Mouse (Mus musculus): ENCODE results near the gene Cmya5.

DNA sequence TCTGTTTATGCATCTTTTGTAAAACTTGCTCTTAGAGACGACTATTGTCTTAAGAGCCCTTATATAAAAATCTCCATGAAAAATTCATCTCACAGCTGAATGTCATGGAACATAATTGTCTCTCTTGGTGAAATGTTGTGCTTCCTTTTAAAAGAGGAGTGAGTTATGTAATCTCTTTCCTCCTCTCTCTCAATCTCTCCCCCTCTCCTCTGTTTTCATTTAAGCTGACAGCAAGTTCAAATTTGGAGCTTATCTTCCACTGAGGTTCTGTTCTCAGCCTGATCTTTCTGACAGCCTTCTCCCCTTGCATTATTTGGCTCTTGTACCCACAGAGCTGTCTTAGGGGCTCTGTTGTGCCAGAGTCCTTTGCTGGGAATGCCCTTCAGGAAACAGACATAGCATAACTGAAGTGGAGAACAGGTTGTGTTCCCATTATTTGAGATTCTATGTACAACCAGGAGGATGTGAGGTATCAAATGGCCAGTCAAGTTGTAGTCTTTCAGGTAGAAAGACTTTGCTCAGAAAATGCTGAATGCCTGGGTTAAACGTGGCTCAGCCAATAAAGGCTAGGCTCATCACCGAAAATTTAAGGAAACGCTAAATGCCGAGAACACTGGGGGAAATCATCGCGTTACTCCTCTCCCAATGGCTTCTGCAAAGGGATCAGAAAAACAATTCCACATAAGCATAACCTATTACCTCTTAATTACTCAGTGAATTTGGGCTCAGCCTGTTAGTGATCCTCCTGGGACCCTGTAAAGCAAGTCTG, 86.8 kb downstream of the Cmya5 start:
- TF ChIP-seq CTCF (IDR thresholded peaks at IDR 0.05; ENCODE audit: borderline replicate concordance, extremely low read depth, insufficient read depth, insufficient read length) (no peak), POLR2A (IDR thresholded peaks at IDR 0.05; ENCODE audit: borderline replicate concordance, extremely low read depth, insufficient read depth, insufficient read length, poor library complexity, severe bottlenecking) (no peak)
